Mouse (Mus musculus): ENCODE data around the gene Zswim1. TPM values are rescaled to one million over a fixed set of nuclear protein-coding genes. Genes with fewer than 3 reads are reported as not detected.
"Not testable (repeated sequence)": the region's sequence is repeated elsewhere in the genome, so short reads cannot be mapped to it uniquely, and the experiment has no call there.

The Zswim1 gene
- total RNA-seq, 1 experiment from 2014 or later: 11.9 TPM

DNA sequence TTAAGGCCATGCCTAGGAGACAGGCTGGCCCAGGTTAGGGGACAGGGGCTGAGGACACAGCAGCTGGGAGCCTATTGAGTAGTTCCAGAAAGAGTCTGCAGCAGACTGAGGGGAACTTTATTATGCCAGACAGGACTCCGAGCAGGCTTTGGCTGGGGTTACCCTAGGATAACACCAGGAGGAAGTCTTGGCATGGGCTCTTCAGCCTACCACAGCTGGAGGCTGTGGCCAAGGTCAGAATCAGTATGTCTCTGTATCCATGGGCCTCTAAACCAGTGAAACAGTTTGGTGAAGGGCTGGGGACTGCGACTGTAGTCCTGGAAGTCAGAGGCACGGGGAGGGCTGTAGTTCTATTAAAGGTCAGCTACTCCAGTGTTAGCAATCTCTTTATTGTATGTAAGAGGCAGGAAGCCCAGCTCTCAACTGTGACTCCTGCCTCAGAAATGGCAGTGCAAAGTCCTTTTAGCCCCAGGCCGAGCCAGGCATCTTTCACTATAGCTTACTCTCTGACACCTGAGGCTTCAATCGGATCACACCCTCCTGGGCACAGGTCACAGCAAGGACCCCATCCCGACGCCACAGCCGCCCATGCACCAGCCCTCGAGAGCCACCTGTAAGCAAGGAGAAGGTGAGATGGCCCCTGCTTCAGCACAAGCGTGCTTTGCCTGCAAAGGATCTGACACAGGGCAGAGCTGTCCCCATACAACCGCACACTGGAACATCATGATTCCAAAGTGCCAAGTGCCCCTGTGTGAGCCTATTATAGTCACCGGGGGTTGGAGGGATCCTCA, 29.9 kb upstream of the Zswim1 start:
- DNase-seq: no peak

DNA sequence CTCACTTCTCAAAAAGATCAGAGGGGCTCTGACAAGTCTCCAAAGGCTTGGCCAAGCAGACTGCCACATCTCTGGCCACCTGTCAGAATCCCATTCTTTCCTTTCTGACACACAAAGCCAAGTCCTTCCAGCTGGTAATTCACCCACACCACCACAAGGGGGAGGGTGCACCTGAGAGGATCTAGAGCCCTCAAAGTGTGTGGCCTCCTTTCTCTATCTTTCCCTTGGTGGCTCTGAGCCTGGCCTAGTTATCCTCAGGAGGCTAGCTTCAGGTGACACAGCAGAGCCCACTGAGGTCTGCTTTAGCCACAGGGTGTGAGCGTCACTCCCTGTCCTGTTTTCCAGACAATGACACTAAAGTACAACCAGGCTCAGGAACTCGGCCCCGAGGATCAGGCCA, 29.2 kb upstream of the Zswim1 start:
- peak; percentile 54 for DNase-seq

DNA sequence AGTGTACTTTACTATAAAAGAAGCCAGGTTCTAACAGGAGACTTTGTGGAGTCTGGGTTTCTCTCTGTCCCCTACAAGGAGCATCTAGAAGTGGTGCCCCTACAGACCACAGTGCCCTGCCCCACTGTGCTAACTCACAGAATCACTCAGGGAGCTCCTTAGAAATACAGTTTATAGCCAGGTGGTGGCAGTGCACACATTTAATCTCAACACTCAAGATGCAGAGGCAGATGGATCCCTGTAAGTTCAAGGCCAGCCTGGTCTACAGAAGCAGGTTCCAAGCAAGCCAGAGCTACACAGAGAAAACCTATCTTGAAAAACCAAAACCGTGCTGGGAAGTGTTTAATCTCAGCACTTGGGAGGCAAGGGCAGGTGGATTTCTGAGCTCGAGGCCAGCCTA, 28.7 kb upstream of the Zswim1 start:
- no peak for DNase-seq

DNA sequence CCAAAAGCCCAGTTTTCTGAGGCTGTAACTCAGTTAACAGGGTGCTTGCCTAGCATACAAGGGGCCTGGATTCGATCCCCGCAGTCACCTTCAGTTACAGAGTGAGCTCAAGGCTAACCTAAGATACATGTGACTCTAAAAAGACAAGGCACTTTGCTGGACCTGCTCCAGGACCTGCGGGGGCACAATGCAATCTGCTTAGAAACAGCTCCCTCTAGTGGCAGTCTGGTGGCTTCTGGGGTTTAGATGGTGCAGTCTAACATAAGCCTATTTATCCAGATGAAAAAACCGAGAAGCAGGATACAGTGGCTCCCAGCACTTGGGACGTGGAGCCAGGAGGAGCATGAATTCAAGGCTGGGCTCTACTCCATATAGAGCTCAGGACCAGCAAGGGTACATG, 28.2 kb upstream of the Zswim1 start:
- DNase-seq: peak; percentile 89

DNA sequence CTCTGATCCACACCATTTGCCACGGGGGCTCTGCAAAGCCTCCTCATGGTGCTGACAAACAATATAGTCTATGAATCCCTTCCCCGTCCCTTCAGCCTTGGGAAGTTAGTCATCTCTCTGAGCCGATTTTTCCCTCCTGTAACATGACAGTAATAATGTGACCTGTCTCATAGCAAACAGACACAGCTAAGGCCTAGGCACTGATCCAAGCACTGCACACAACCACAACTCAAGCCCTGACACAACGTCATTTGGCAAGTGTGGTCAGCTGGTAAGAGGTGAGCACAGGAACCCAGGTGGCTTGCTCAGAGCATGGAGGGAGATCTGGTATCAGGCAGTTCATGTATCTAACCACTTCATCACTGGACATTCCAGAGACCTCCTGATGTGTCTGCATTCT, 26.6 kb upstream of the Zswim1 start:
- DNase-seq: no peak

DNA sequence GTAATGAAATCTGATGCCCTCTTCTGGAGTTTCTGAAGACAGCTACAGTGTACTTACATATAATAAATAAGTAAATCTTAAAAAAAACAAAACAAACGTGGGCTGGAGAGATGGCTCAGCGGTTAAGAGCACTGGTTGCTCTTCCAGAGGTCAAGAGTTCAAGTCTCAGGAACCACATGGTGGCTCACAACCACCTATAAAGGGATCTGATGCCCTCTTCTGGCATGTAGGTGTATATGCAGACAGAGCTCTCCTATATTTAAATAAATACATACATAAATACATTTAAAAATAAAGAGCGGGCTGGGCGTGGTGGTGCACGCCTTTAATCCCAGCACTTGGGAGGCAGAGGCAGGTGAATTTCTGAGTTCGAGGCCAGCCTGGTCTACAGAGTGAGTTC, 23.9 kb upstream of the Zswim1 start:
- not testable (repeated sequence) for DNase-seq

DNA sequence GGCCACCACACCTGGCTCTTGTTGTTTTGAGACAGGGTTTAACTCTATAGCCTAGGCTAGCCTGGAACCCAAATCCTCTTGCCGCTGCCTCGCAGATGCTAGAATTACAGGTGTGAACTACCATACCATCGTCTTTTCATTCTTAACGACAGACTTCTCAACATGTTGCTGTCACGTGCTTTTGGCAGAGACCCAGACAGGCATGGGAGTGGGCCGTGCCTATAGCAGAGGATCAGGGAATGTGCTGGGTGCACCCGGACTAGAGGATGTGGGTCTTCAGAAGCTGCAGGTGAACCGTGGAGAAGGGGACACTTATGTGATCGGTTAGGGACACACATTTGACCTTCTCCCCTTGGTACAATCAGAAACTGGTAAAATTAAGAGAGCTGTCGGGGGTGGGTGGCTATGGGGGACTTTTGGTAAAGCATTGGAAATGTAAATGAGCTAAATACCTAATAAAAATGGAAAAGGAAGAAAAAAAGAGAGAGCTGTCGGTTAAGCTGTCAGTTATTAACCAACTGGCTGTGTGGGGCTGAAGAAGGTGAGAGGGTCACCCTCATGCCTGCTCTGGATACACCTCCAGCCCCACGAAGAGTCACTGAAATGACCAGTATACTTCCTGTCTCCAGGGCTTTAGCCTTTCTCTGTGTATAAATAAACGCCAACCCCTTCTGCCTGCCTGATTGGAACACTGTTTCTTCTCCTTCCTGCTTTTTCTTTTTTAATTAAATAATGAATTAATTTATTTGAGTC, 22.1 kb upstream of the Zswim1 start:
- DNase-seq: no peak

DNA sequence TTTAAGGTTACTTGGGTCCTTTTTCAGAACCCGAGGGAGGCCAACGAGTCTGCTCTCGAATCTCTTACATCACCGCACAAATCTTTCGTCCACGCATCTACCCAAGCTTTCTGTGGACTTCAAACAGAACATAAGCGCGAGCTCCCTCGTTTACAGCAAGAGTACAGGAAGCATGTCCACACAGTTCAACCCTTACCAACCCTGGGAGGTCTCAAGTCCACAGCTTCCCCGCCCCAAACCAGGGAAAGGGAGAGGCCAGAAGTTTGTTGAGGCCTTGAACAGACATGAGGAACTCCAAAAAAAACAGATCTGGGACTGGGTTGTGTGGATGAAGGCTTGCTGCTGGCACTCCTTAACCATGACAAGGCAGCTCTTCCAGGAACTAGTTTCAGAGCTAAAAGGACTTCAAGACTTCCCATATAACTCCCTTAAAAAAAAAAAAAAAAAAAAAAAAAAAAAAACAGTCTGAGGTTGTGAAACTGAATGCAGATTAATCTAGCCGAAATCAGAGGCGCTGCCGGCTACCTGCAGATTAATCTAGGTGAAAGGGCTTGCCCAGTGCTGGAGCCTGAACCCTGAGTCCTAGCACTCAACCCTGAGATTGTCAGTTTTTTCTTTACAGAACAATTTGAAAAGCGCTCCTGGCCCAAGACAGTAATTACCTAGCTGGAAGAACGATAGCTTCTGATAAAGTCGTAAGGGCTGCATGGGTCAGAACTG, 19.1 kb upstream of the Zswim1 start:
- DNase-seq: no peak

DNA sequence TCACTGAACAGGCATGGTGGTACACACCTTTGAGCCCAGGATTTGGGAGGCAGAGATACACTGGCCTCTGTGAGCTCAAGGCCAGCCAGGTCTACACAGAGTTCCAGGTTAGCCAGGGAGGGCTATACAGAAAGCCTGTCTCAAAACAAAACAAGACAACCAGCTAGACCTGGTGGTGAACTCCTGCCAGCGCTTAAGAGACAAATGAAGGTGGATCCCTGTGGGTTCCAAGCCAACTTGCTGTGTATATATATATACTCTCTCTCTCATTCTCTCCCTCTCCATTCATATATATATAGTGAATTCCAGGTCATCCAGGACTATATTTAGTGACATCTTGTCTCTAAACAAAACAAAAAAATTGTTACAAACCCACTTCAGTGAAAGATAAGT, 18.6 kb upstream of the Zswim1 start:
- DNase-seq: no peak

DNA sequence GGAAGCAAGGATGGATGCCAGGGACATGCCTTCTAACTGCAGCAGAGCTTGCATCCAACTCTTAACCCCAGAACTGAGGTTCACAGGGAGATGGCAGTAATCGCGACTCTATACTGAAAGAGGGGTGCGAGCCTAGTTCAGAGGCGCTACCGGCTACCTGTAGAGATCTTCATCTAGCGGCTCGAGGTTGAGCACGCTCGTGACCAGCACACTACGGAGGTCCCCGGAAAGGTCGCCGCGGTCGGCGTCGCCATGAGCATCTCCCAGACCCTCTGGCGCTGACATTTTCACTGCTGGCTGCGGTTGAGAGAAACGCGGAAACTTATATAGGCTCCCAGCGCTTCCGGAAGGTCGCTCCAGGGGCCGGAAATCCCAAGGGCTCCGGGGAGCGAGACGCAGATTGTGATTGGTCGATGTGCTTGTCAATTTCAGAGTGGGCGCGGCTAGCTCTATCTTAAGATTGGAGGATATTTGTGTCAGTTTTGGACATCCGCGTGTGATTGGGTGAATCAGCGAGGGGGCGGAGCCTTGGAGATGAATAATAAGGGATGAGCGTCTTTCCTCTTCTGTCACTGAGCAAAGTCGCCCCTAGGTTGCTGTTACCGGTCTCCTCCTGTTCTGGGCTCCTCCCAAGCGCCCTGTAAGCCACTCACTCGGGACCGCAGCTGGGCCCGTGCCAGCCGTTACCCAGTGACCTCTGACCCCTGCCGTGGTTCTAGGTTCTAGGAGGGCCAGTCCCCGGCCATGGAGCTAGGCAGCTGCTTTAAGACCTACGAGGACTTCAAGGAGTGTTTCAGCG, 17.8 kb upstream of the Zswim1 start, which contains the start of the genes Acot8 and Zswim3:
Gene Acot8 (minus strand): TSS at position 350 of the 799 bp plus-strand sequence.
Gene Zswim3 (plus strand): TSS at position 566 of the 799 bp plus-strand sequence.
- DNase-seq: peak; percentile 92

DNA sequence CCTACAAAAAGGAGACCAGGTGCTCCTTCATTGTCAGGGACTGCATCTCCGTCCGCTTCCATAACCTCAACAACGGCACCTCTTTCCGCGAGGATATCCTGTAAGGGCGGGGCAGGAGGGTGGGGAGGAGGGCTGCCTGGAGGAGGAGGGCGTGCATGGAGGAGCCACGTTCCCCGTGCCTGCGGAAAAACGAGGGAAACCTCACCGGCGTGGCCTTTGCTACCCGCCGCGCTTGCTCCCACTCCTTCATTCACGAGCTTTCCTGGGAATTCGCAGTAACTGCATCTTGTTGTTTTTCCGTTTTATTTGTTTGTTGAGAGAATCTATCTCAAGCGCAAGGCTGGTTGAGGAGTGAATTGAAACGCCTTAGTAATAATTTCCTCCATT, 17.2 kb upstream of the Zswim1 start:
- no peak for DNase-seq

DNA sequence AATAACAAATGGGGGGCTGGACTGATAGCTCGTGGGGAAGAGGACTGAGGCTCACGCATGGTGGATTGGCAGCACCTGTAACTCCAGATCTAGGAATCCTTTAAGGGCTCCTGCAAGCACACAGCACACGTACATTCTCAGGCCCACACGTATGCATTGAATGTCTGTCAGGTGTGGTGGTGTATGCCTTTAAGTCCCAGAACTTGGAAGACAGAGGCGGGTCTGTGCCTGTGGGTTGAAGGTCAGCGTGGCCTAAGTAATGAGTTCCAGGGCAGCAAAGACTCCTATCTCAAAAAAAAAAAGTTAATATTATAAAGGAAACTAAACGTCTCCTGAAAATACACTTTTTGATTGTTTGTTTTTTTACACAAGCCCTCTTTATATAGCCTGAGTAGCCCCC, 15.9 kb upstream of the Zswim1 start:
- no peak for DNase-seq

DNA sequence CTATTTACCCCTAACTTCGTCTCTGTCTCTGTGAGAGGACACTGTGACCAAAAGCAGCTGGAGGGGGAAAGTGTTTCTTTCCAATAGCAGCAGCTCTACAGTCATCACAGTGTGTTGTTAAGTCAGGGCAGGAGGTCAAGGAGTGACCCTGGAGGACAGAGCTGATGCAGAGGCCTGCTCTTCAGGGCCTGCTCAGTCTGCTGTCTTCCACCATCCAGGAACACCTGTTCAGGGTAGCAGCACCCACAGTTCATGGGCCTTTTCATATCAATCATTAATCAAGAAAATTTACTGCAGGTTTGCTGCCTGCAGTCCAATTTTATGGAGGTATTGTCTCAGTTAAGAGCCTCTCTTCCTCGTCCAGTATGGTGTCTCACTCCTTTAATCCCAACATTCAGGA, 8.9 kb upstream of the Zswim1 start:
- no peak for DNase-seq

DNA sequence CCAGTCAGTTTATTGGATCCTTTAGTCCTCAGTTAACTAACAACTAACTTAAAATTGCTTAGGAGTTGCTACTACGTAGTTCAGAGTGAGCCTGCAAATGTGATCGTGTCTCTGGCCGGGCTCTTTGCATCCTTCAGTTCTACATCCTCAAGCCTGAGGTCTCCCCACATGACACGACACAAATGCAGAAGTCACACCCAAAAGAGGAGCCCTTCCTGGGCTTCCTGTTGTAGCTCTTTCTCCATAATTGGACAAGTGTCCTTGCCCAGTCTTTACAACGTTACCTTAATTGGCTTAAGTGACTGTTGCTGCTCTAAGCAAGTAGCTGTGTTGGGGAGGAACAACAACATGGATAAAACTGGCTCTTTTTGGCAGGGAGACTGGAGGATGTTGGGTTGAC, 7.1 kb upstream of the Zswim1 start:
- DNase-seq: no peak

DNA sequence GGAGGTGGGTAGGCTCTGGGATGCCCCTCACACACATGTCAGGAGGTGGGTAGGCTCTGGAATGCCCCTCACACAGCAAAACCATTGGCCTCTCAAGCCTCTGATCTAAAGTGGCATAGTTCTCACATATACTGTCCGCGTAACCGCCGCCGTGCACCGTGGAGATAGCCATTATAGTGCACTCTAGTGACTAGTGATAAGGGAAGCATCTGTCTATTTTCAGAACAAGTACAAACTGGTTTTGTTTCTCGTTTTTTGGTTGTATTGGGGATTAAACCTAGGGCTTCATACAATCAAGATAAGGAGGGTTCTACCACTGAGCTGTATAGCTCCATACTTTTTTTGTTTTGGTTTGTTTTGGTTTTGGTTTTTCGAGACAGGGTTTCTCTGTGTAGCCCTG, 6.7 kb upstream of the Zswim1 start:
- DNase-seq: no peak

DNA sequence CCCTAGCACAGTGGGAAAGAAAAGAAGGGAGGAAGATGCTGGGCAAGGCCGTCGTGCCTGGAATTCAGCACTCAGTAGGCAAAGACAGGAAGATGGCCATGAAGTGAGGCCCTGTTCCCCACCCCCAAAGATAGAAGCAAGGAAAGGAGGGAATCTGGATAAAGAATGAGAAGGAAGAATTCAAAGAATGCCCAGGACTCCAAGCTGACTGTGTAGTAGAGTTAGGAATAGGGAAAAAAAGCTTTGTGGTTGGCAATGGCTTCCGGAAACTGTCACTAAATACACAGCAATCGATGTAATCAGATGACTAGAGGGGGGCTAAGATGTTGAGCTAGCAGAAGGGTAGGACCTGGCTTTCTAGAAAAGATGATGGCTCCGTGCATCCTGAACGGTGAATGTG, 5.3 kb upstream of the Zswim1 start:
- no peak for DNase-seq

DNA sequence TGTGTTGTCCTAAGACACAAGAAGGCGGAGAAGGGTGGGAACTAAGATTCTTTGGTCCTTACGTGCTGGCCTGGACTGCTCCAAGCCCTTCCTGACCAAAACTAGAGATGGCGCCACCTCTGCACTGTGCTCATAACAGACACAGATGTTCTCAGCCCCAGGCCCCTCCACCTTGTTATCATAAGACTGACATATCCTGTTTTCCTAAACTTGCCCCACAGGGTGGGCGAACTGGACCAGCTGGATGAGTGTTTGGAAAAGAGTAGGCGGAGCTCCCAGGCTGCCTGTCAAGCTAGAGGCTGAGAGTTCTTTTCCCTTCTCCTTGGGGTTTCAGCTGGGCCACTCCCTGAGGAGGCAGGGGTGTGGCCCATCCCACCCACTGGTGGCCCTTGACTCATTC, 4.8 kb upstream of the Zswim1 start:
- no peak for DNase-seq

DNA sequence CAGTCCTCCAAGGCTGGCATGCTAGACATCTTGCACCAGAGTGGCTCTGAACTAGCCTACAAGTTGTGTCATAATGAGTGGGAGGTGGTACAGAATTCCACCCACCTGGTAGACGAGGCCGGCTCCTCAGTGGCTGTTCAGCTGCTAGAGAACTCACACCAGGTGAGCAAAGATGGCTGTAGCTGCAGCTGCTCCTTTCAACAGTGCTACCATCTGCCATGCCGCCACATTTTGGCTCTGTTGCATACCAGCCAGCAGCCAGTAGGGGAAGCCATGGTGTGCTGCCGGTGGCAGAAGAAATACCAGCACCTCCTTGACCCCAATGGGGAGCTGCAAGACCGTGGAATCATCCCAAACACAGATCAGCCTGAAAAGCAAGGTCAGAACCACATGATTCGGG, 1.4 kb upstream of the Zswim1 start:
- no peak for DNase-seq

DNA sequence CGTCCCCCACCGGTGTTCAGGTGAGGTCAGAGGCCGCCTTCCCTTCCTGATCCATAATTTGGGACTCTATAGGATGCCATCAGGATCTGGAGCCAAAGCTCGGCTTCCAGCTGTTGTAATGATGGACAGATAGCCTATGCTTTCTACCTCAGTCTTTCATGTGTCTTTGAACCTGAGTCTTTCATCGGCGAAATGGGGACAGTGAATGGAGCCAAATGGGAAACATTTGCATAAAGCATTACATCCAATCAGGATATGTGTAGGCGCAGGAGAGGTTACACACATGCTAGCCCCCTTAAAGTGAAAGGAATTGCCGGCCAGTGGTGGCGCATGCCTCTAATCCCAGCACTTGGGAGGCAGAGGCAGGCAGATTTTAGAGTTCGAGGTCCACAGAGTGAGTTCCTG, 697 bp downstream of the Zswim1 start:
- peak; percentile 21 for DNase-seq

DNA sequence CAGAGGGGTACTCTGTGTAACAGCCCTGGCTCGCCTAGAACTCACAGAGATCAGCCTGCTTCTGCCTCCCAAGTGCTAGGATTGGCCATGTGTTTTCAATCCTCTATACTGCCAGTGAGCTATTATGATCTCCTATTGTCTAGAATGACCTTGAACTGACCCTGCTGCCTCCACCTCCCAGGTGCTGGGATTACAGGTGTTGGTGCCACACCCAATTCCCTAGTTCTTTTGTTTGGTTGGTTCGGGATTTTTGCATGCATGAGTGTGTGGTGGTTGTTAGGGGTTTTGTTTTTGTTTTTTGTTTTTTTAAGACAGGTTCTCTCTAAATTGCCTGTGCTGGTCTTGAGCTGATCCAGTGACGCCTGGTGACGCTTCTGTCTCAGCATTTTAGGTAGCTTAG, 1.5 kb downstream of the Zswim1 start:
- no peak for DNase-seq

DNA sequence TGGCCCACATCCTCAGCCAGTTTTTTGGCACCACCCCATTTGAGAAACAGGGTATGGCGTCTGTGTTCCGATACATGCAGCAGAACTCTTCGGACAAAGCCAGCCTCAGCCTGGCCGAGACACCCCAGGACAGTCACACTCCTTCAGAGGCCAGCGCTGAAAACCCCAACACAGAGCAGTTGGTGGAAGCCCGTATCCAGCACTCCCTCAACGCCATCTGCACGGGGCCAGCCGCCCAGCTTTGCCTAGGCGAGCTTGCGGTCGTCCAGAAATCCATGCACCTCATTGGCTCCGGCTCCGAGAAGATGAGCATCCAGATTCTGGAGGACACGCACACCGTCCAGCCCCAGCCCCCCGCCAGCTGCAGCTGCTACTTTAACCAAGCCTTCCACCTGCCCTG, 3.0 kb downstream of the Zswim1 start:
- DNase-seq: no peak

DNA sequence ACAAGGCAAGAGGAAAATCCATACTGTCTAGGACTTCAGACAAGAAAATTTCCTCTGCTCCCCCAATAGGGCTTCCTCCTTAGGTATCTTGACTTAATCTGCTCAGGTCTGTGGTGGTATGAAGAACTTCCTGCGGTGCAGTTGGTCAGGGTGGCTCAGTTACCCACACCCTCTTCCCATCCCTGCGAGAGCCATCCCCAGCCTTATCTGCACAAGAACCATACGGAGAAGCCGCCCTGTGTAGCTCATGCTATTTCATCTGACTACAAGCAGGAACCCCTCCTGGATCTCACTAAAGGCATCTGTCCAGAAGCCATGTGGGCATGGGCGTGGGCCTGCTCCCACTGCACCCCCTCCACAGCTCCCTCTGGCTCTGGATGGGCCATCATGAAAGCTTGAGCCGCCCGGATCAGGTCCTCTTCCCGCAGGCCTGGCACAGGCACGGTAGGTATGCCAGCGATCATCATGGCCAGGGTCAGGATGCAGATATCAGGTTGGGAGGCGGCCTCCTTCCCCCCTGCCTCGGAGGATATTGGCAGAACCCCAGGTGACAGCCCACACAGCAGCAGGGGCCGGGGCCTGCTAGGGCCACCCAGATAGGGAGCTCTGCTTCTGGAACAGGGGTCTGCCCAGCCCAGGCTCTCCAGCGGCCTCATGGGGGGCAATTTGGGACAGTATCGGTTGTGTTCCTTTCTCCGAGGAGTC, 4.8 kb downstream of the Zswim1 start:
- no peak for DNase-seq

All from adrenal gland, postnatal 25 days (tissue).